Comparison of ENCODE assay signal across 9 mouse cellular contexts in genomic region chr12:99374099-99374600, GRCm38 (mm10).
DNase-seq lines count a peak whose midpoint lies in the region; ATAC-seq lines count a peak whose summit lies in the region.
"Had no signal": no experiment of that assay in that cellular context is flagged by ENCODE, and none has a peak within 500 bp of the region (broad histone marks: within the 10 kb centered on the region; RNA-seq: fewer than 3 reads in every experiment).

No protein-coding gene starts in this region.

- WGBS in hindbrain, embryonic 16.5 days: 59% methylated on average over 12 of the region's 12 CpGs

- H3K4me3 ChIP-seq in hindbrain, embryonic 16.5 days (ENCODE audit: low read length): no peak overlapping the region
- H3K4me3 ChIP-seq: erythroblast, embryonic 14.5 days had no signal

- no peaks in the 10 kb centered on the region for H3K9me3 ChIP-seq in hindbrain, embryonic 16.5 days (ENCODE audit: control insufficient read depth, low read length)

- peak; percentile 34 for ATAC-seq in hindbrain, embryonic 16.5 days
- no peak for ATAC-seq in frontal cortex, adult (ENCODE audit: low TSS enrichment)

- no peak overlapping the region for H3K4me2 ChIP-seq in hindbrain, embryonic 16.5 days (ENCODE audit: low read length)

- no peak overlapping the region; the same call in 1 of the 2 replicates for H3K27ac ChIP-seq in hindbrain, embryonic 16.5 days (ENCODE audit: low read depth, low read length)

- H3K36me3 ChIP-seq in hindbrain, embryonic 16.5 days (ENCODE audit: control insufficient read depth, insufficient read depth, low read length): no peaks in the 10 kb centered on the region

- H3K27me3 ChIP-seq in hindbrain, embryonic 16.5 days (replicated peaks; ENCODE audit: control insufficient read depth, insufficient read depth, low read length): no peaks in the 10 kb centered on the region

- peak; percentile 55 to 65 for DNase-seq in left cerebral cortex, postnatal 10 days (ENCODE audit: extremely low spot score in 1 of 2, low spot score in 2 of 2)
- no peak for DNase-seq in left cerebral cortex, postnatal 25 days (ENCODE audit: low spot score in 2 of 2)
- DNase-seq in adrenal gland, postnatal 36 days: peak; percentile 67 to 73
- DNase-seq in cerebellum, postnatal 10 days: peak; percentile 93 to 94
- peak; percentile 91 for DNase-seq in skeletal muscle tissue, adult 2 months (ENCODE audit: low read depth, low spot score)
- no peak for DNase-seq in thymus, postnatal 25 days

- H3K9ac ChIP-seq in hindbrain, embryonic 16.5 days (ENCODE audit: low read depth, low read length): no peak overlapping the region

- intact Hi-C loops in left cerebral cortex, postnatal 10 days (cut with DNase I): no loop called here
- intact Hi-C loops in left cerebral cortex, postnatal 25 days (cut with DNase I): no loop called here

- H3K4me1 ChIP-seq in hindbrain, embryonic 16.5 days (ENCODE audit: control insufficient read depth, insufficient read depth, low read depth, low read length): peaks cover 26% of the 10 kb centered on the region

Comparison
In these comparisons a context has a peak if more than half of its experiments do, and no peak if none do; other contexts are left out.
1. DNase-seq: peak in left cerebral cortex, postnatal 10 days (2 of 2), adrenal gland, postnatal 36 days (2 of 2), cerebellum, postnatal 10 days (2 of 2) and skeletal muscle tissue, adult 2 months (single experiment); none in left cerebral cortex, postnatal 25 days (0 of 2) and thymus, postnatal 25 days (single experiment).